Mouse (Mus musculus) urinary bladder, postnatal 25 days (tissue): ENCODE measurements around the gene C130032M10Rik.
A peak's percentile ranks its signal among the peaks of the same experiment; 100 is the strongest.

ENCODE experiments used
- DNase-seq: peaks from one replicate; pipeline ENCODE4 v3.0.0; 2022; ENCODE audit warnings: low spot score

Gene C130032M10Rik

GRCm38 (mm10) chr9:114548496-114548895, 33.0 kb downstream of the C130032M10Rik start:
- no peak for DNase-seq

GRCm38 (mm10) chr9:114549117-114549516, 33.6 kb downstream of the C130032M10Rik start:
- no peak for DNase-seq

- no peak for DNase-seq
Measured at GRCm38 (mm10) chr9:114550033-114550432, 34.5 kb downstream of the C130032M10Rik start.

GRCm38 (mm10) chr9:114553828-114554227, 38.3 kb downstream of the C130032M10Rik start:
- DNase-seq, result no peak

GRCm38 (mm10) chr9:114554355-114554979, 39.0 kb downstream of the C130032M10Rik start:
- peak; percentile 31 for DNase-seq

- no peak for DNase-seq
Measured at GRCm38 (mm10) chr9:114556276-114556855, 40.9 kb downstream of the C130032M10Rik start.

- DNase-seq, result no peak
Measured at GRCm38 (mm10) chr9:114557086-114557485, 41.6 kb downstream of the C130032M10Rik start.

- no peak for DNase-seq
Measured at GRCm38 (mm10) chr9:114560141-114560540, 44.6 kb downstream of the C130032M10Rik start.

- DNase-seq, result no peak
Measured at GRCm38 (mm10) chr9:114560771-114561670, 45.5 kb downstream of the C130032M10Rik start.

- DNase-seq, result no peak
Measured at GRCm38 (mm10) chr9:114561671-114561971, 46.1 kb downstream of the C130032M10Rik start.

- DNase-seq, result no peak
Measured at GRCm38 (mm10) chr9:114562031-114562918, 46.8 kb downstream of the C130032M10Rik start.

GRCm38 (mm10) chr9:114562919-114563751, 47.6 kb downstream of the C130032M10Rik start:
- no peak for DNase-seq

- peak; percentile 26 for DNase-seq
Measured at GRCm38 (mm10) chr9:114563761-114564606, 48.5 kb downstream of the C130032M10Rik start, which contains the start of gene Trim71. TSS of gene Trim71 (minus strand) at chr9:114564369.

- DNase-seq, result no peak
Measured at GRCm38 (mm10) chr9:114564667-114565066, 49.2 kb downstream of the C130032M10Rik start.
